11 mouse cellular contexts compared by ENCODE assay signal in the genomic region with DNA sequence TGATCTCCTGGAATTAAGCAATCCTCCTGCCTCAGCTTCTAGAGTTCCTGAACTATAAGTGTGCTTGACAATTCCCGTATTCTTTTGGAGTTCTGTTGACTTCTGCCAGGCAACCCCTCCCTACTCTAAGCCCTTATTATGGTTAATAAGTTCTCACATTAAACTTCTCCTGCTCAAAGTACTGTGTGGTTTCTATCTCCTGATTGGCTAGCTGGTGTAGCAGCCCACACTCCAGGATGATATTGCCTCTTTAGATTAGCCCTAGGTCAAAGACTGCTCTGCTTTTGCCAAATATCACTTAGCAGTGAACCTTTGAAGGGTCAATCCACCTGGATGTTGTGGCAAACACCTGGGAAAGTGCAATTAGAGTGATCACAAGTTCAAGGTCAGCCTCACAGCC. TPM values are rescaled to one million over a fixed set of nuclear protein-coding genes. Genes with fewer than 3 reads are reported as not detected.
A peak's percentile ranks its signal among the peaks of the same experiment; 100 is the strongest.
DNase-seq lines count a peak whose midpoint lies in the region; ATAC-seq and TF ChIP-seq lines count a peak whose summit lies in the region.
"Had no signal": no experiment of that assay in that cellular context is flagged by ENCODE, and none has a peak within 500 bp of the region (broad histone marks: within the 10 kb centered on the region; RNA-seq: fewer than 3 reads in every experiment).

No protein-coding gene starts in this region.

- no peak overlapping the region for H3K27ac ChIP-seq in forebrain, postnatal 0 days (ENCODE audit: low read depth, low read length)
- no peak overlapping the region for H3K27ac ChIP-seq in limb, embryonic 12.5 days
- H3K27ac ChIP-seq in neural tube, embryonic 13.5 days (replicated peaks), result no peak overlapping the region
- H3K27ac ChIP-seq: macrophage had no signal

- no peaks in the 10 kb centered on the region for H3K4me1 ChIP-seq in forebrain, postnatal 0 days (ENCODE audit: insufficient read depth)
- H3K4me1 ChIP-seq in limb, embryonic 12.5 days (replicated peaks), result peaks cover 14% of the 10 kb centered on the region
- peaks cover 10% of the 10 kb centered on the region for H3K4me1 ChIP-seq in neural tube, embryonic 13.5 days (replicated peaks)

- no peak overlapping the region for H3K4me3 ChIP-seq in forebrain, postnatal 0 days (ENCODE audit: low read depth, low read length)
- 0 out of 2 replicates have a peak overlapping the region, but pooled peaks have one; percentile 26 for H3K4me3 ChIP-seq in limb, embryonic 12.5 days (replicated peaks)
- peak overlapping the region; percentile 18; the same call in 1 of the 2 replicates for H3K4me3 ChIP-seq in neural tube, embryonic 13.5 days

- WGBS in forebrain, postnatal 0 days, result 62% methylated on average over 1 of the region's 1 CpGs
- WGBS in limb, embryonic 12.5 days, result 38% methylated on average over 1 of the region's 1 CpGs
- WGBS in neural tube, embryonic 13.5 days, result 72% methylated on average over 1 of the region's 1 CpGs

- DNase-seq in kidney, adult 18-20 months, result peak; percentile 34
- no peak for DNase-seq in kidney, postnatal 4 days
- no peak for DNase-seq in forebrain, postnatal 0 days
- no peak for DNase-seq in embryo, embryonic 10 days (ENCODE audit: low spot score)
- DNase-seq in yolk sac, embryonic 10.5 days (ENCODE audit: low spot score), result no peak
- DNase-seq: right cerebral cortex, postnatal 14 days had no signal

- H3K4me2 ChIP-seq in forebrain, postnatal 0 days (ENCODE audit: low read depth), result peak overlapping the region; percentile 32
- peak overlapping the region; percentile 57 for H3K4me2 ChIP-seq in limb, embryonic 12.5 days
- peak overlapping the region; percentile 49 for H3K4me2 ChIP-seq in neural tube, embryonic 13.5 days

- no peak for ATAC-seq in forebrain, postnatal 0 days
- ATAC-seq in limb, embryonic 12.5 days (ENCODE audit: insufficient number of reproducible peaks, insufficient read depth, low FRiP score, low TSS enrichment, low read depth), result no peak
- ATAC-seq in neural tube, embryonic 13.5 days (ENCODE audit: low read depth), result no peak
- no peak for ATAC-seq in inflammation-experienced regulatory T-cells, adult 6 months

- no peak overlapping the region for H3K9ac ChIP-seq in forebrain, postnatal 0 days
- peak overlapping the region; percentile 53; the same call in 1 of the 2 replicates for H3K9ac ChIP-seq in limb, embryonic 12.5 days (replicated peaks)
- no peak overlapping the region for H3K9ac ChIP-seq in neural tube, embryonic 13.5 days

- H3K9me3 ChIP-seq in forebrain, postnatal 0 days (ENCODE audit: low read length), result no peaks in the 10 kb centered on the region
- no peaks in the 10 kb centered on the region for H3K9me3 ChIP-seq in limb, embryonic 12.5 days
- H3K9me3 ChIP-seq in neural tube, embryonic 13.5 days, result no peaks in the 10 kb centered on the region
- H3K9me3 ChIP-seq: G1E had no signal

- TF ChIP-seq CTCF in forebrain, postnatal 0 days (IDR thresholded peaks at IDR 0.05; ENCODE audit: low read depth), result no peak

- H3K27me3 ChIP-seq in forebrain, postnatal 0 days (ENCODE audit: insufficient read depth, low read length), result no peaks in the 10 kb centered on the region; the same call in 1 of the 2 replicates
- no peaks in the 10 kb centered on the region for H3K27me3 ChIP-seq in limb, embryonic 12.5 days
- peaks cover 20% of the 10 kb centered on the region for H3K27me3 ChIP-seq in neural tube, embryonic 13.5 days

- no peaks in the 10 kb centered on the region for H3K36me3 ChIP-seq in forebrain, postnatal 0 days (ENCODE audit: insufficient read depth)
- no peaks in the 10 kb centered on the region for H3K36me3 ChIP-seq in limb, embryonic 12.5 days
- H3K36me3 ChIP-seq in neural tube, embryonic 13.5 days, result no peaks in the 10 kb centered on the region
- H3K36me3 ChIP-seq: G1E had no signal

RNA-seq across cellular contexts. Expression of a gene that starts 19.1 kb away (rescaled TPM):
- total RNA-seq in forebrain, postnatal 0 days (2014; rRNA removed), result 5.5 and 8.4 TPM in 2 replicates
- 10.8 and 11.1 TPM in 2 replicates for polyA plus RNA-seq in forebrain, postnatal 0 days (2015; fragmentation: Nextera tagmentation; extraction: Ambion mirVana)
- 36.9 and 40.4 TPM in 2 replicates for polyA plus RNA-seq in limb, embryonic 12.5 days (2016; fragmentation: Nextera tagmentation; extraction: Ambion mirVana)
- polyA plus RNA-seq in neural tube, embryonic 13.5 days (2015; fragmentation: Nextera tagmentation; extraction: Ambion mirVana), result 12.5 and 14.5 TPM in 2 replicates
- polyA plus RNA-seq in inflammation-experienced regulatory T-cells, adult 6 months (2017; shearing (Covaris generic)), result not detected
- polyA plus RNA-seq: G1E had no signal

RNA-seq across cellular contexts. Expression of a gene that starts 22.7 kb away (rescaled TPM):
- 76.7 and 80.7 TPM in 2 replicates for total RNA-seq in forebrain, postnatal 0 days (2014; rRNA removed)
- 68.9 and 73.8 TPM in 2 replicates for polyA plus RNA-seq in forebrain, postnatal 0 days (2015; fragmentation: Nextera tagmentation; extraction: Ambion mirVana)
- polyA plus RNA-seq in limb, embryonic 12.5 days (2016; fragmentation: Nextera tagmentation; extraction: Ambion mirVana), result 17.6 and 21.3 TPM in 2 replicates
- 87.4 and 90.1 TPM in 2 replicates for polyA plus RNA-seq in neural tube, embryonic 13.5 days (2015; fragmentation: Nextera tagmentation; extraction: Ambion mirVana)
- not detected for polyA plus RNA-seq in inflammation-experienced regulatory T-cells, adult 6 months (2017; shearing (Covaris generic))
- total RNA-seq: G1E had no signal
- polyA plus RNA-seq: G1E, macrophage had no signal

RNA-seq across cellular contexts. Expression of a gene that starts 29.7 kb away (rescaled TPM):
- 22.1 and 26.7 TPM in 2 replicates for total RNA-seq in forebrain, postnatal 0 days (2014; rRNA removed)
- 34.8 and 36.8 TPM in 2 replicates for polyA plus RNA-seq in forebrain, postnatal 0 days (2015; fragmentation: Nextera tagmentation; extraction: Ambion mirVana)
- 58.5 and 66.3 TPM in 2 replicates for polyA plus RNA-seq in limb, embryonic 12.5 days (2016; fragmentation: Nextera tagmentation; extraction: Ambion mirVana)
- 44.0 and 45.5 TPM in 2 replicates for polyA plus RNA-seq in neural tube, embryonic 13.5 days (2015; fragmentation: Nextera tagmentation; extraction: Ambion mirVana)
- polyA plus RNA-seq in inflammation-experienced regulatory T-cells, adult 6 months (2017; shearing (Covaris generic)), result 100 to 1,000 TPM; 152 to 315 (median 248) TPM
- polyA plus RNA-seq: G1E had no signal

RNA-seq across cellular contexts. Expression of a gene that starts 37.8 kb away (rescaled TPM):
- total RNA-seq in forebrain, postnatal 0 days (2014; rRNA removed), result 8.4 and 11.1 TPM in 2 replicates
- 7.8 and 8.1 TPM in 2 replicates for polyA plus RNA-seq in forebrain, postnatal 0 days (2015; fragmentation: Nextera tagmentation; extraction: Ambion mirVana)
- polyA plus RNA-seq in limb, embryonic 12.5 days (2016; fragmentation: Nextera tagmentation; extraction: Ambion mirVana), result 53.2 and 55.1 TPM in 2 replicates
- 8.5 and 10.7 TPM in 2 replicates for polyA plus RNA-seq in neural tube, embryonic 13.5 days (2015; fragmentation: Nextera tagmentation; extraction: Ambion mirVana)
- polyA plus RNA-seq in inflammation-experienced regulatory T-cells, adult 6 months (2017; shearing (Covaris generic)), result under 1 TPM in 2 of 3 experiments, not detected in 1; 0.49 to 0.59 TPM
- total RNA-seq: G1E had no signal
- polyA plus RNA-seq: G1E, macrophage had no signal

RNA-seq across cellular contexts. Expression of a gene that starts 40.9 kb away (rescaled TPM):
- 66.7 and 160 TPM in 2 replicates for total RNA-seq in forebrain, postnatal 0 days (2014; rRNA removed)
- polyA plus RNA-seq in forebrain, postnatal 0 days (2015; fragmentation: Nextera tagmentation; extraction: Ambion mirVana), result 74.9 and 96.8 TPM in 2 replicates
- 93.9 and 102 TPM in 2 replicates for polyA plus RNA-seq in limb, embryonic 12.5 days (2016; fragmentation: Nextera tagmentation; extraction: Ambion mirVana)
- polyA plus RNA-seq in neural tube, embryonic 13.5 days (2015; fragmentation: Nextera tagmentation; extraction: Ambion mirVana), result 76.9 and 81.4 TPM in 2 replicates
- polyA plus RNA-seq in inflammation-experienced regulatory T-cells, adult 6 months (2017; shearing (Covaris generic)), result 100 to 1,000 TPM; 115 to 155 (median 137) TPM

Comparison
In these comparisons a context has a peak if more than half of its experiments do, and no peak if none do; other contexts are left out.
1. RNA of a gene that starts 19.1 kb away (polyA plus RNA-seq): 36.9 to 40.4 TPM in limb, embryonic 12.5 days, 12.5 to 14.5 TPM in neural tube, embryonic 13.5 days and 10.8 to 11.1 TPM in forebrain, postnatal 0 days; not detected in inflammation-experienced regulatory T-cells, adult 6 months; every median in the first group is over 10 times any median in the second.
2. RNA of a gene that starts 22.7 kb away (polyA plus RNA-seq): 87.4 to 90.1 TPM in neural tube, embryonic 13.5 days, 68.9 to 73.8 TPM in forebrain, postnatal 0 days and 17.6 to 21.3 TPM in limb, embryonic 12.5 days; not detected in inflammation-experienced regulatory T-cells, adult 6 months; every median in the first group is over 10 times any median in the second.
3. Peak in every context shown above with its lines, with median percentiles within 50 percentile points of each other: H3K4me2 ChIP-seq.